Mouse (Mus musculus) brain, embryonic 14.5 days (tissue): ENCODE measurements around the gene 1700069L16Rik.

Experiments used
- CTCF ChIP-seq: fragments of 200-500 bp; IDR thresholded peaks from 2 replicates; pipeline ENCODE4 v1.5.1; 2012; ENCODE audit warnings: inconsistent platforms, mild to moderate bottlenecking, moderate library complexity, borderline replicate concordance; ENCODE audit not compliant: insufficient read depth, insufficient read length; ENCODE audit errors: extremely low read depth
- POLR2A ChIP-seq: fragments of 200-500 bp; IDR thresholded peaks from 2 replicates; pipeline ENCODE4 v1.6.1; 2012; ENCODE audit warnings: mild to moderate bottlenecking, inconsistent platforms, borderline replicate concordance; ENCODE audit not compliant: poor library complexity, insufficient read depth, insufficient read length, severe bottlenecking; ENCODE audit errors: extremely low read depth

DNA sequence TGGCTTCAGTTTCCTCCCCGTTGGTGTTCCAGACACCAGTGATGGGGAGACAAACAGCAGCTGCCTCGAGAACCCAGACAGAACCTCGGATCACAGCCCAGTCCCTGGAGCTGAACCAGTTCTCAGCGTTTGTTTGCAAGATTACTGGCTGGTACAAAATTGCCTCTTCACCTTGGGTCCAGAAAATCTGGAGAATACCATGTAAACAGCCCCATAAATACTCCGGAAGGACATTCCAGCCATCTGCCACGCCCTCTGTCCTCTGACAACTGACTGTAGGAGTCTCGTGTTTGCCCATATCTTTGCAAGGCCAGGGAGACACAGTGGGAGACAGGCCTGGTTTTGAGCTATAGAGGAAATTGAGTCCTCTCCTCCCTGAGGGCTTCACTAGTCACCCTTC is 49.7 kb downstream of the 1700069L16Rik start:
- TF ChIP-seq POLR2A (no peak), CTCF (no peak)
